Mouse (Mus musculus) heart, embryonic 16.5 days (tissue): ENCODE data around the gene Insc. TPM values are rescaled to one million over a fixed set of nuclear protein-coding genes. Genes with fewer than 3 reads are reported as not detected.

Experiments used
- ATAC-seq: fragments of 200-750 bp; cut with Nextera tagmentation; replicated peaks from 2 replicates; pipeline ENCODE4 v1.8.0; 2017; ENCODE audit warnings: moderate number of reproducible peaks; ENCODE audit not compliant: insufficient read depth, low FRiP score; ENCODE audit errors: extremely low read depth
- H3K27ac ChIP-seq: fragments of 300-500 bp; sonication (generic); 2 replicates; pipeline ENCODE4 v1.5.1; 2014; ENCODE audit warnings: mild to moderate bottlenecking, low read length, control low read depth, moderate library complexity
- H3K27me3 ChIP-seq: fragments of 300-500 bp; sonication (generic); 2 replicates; pipeline ENCODE4 v1.6.1; 2014; ENCODE audit warnings: low read length, mixed read lengths; ENCODE audit not compliant: control insufficient read depth, insufficient read depth
- H3K36me3 ChIP-seq: fragments of 300-500 bp; sonication (generic); 2 replicates; pipeline ENCODE4 v1.6.1; 2014; ENCODE audit not compliant: control insufficient read depth, insufficient read depth
- H3K4me1 ChIP-seq: fragments of 300-500 bp; sonication (generic); 2 replicates; pipeline ENCODE4 v1.6.1; 2014; ENCODE audit warnings: low read length, mixed read lengths; ENCODE audit not compliant: control insufficient read depth, insufficient read depth
- H3K4me2 ChIP-seq: fragments of 300-500 bp; sonication (generic); 2 replicates; pipeline ENCODE4 v1.6.1; 2014; ENCODE audit warnings: low read depth, mild to moderate bottlenecking, control low read depth, low read length
- H3K4me3 ChIP-seq: fragments of 300-500 bp; sonication (generic); 2 replicates; pipeline ENCODE4 v1.5.1; 2014; ENCODE audit warnings: mild to moderate bottlenecking, control low read depth, low read length
- H3K9ac ChIP-seq: fragments of 300-500 bp; sonication (generic); 2 replicates; pipeline ENCODE4 v1.6.1; 2014; ENCODE audit warnings: low read length, control low read depth
- H3K9me3 ChIP-seq: fragments of 300-500 bp; sonication (generic); replicated peaks from 2 replicates; pipeline ENCODE4 v1.6.1; 2016; ENCODE audit warnings: low read length; ENCODE audit not compliant: control insufficient read depth
- WGBS: fragments of 180-500 bp; shearing (Covaris S2); extraction: QIAGEN DNeasy Blood & Tissue Kit; methylation state at CpG from one replicate; pipeline ENCODE4 v1.1.7; 2014; 5-methylcytosine and 5-hydroxymethylcytosine counted together
- polyA plus RNA-seq: library from polyadenylated mRNA; unstranded; fragments of >200 nt; fragmentation: Nextera tagmentation; extraction: Ambion mirVana; gene quantifications from 2 replicates; pipeline ENCODE4 v1.2.1, GENCODE M21; 2015

The Insc gene
- polyA plus RNA-seq, 1 experiment from 2014 or later: 6.7 TPM

DNA sequence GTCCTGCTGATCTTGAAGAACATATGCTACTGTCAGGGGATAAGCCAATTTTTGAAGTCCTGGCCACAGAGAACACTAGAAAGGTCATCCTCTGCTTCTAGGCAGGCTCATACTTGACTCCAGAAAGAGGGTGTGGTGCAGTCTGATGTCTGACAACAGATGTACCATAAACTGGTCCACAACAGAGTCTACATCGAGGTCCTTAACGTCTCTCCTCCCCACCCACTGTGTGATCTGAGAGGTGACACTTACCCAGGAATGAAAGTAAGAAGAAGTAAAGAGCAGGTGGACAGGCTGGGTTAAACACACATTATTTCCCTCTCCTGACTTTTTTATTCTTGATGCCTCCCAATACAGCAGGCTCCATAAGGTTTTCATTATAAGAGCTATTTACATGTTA lies 50.9 kb downstream of the Insc start:
- Histone ChIP-seq H3K27ac (no peak overlapping the region), H3K4me2 (no peak overlapping the region), H3K4me3 (no peak overlapping the region), H3K36me3 (no peaks in the 10 kb centered on the region), H3K9me3 (no peaks in the 10 kb centered on the region), H3K4me1 (no peaks in the 10 kb centered on the region), H3K27me3 (no peaks in the 10 kb centered on the region), H3K9ac (no peak overlapping the region)
- no peak for ATAC-seq
- WGBS: 83% methylated on average over 2 of the region's 2 CpGs

DNA sequence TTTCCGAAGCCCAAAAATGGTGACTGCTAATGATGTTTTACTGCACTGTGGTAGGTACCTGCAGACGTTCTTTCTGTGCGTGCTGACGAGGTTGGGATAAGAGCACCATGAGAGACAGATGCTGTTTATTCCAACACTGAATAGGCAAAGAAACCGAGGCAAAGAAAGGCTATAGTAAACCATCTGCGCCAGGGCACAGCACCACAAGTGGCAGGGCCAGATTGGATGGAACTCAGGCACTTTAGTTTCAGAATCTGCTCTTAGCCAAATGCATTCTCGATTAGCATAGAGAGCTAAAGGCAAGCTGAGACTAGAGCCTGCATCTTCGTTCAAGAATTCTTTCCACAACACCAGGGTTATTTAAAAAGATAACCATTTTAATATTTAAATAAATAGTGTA lies 59.1 kb downstream of the Insc start:
- Histone ChIP-seq H3K4me1 (no peaks in the 10 kb centered on the region), H3K9me3 (no peaks in the 10 kb centered on the region), H3K9ac (no peak overlapping the region), H3K36me3 (no peaks in the 10 kb centered on the region), H3K4me3 (no peak overlapping the region), H3K27me3 (no peaks in the 10 kb centered on the region), H3K4me2 (no peak overlapping the region), H3K27ac (no peak overlapping the region)
- no peak for ATAC-seq
- WGBS: 73% methylated on average over 8 of the region's 8 CpGs

DNA sequence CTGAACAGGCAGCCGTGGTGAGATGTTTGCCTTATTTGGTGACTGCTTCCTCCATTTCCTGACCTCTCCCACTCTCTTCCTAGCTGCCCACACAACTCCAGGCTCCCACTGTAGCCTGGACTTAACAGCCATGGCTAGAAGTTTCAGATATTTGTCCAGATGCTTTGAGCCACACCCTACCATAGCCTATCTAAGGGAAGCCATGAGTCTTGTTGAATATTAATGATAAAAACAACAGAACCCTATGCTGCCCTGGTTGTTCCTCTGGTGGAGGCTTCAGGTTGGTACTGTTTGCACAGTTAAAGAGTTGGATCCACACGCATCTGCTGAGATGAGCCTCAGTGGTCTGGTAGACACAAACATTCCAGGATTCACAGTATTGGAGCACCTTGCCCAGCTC lies 61.8 kb downstream of the Insc start:
- no peak overlapping the region for H3K4me3 ChIP-seq
- no peak for ATAC-seq
- no peak overlapping the region for H3K27ac ChIP-seq
- H3K27me3 ChIP-seq: no peaks in the 10 kb centered on the region
- no peaks in the 10 kb centered on the region for H3K4me1 ChIP-seq
- no peaks in the 10 kb centered on the region for H3K9me3 ChIP-seq
- H3K36me3 ChIP-seq: no peaks in the 10 kb centered on the region
- H3K9ac ChIP-seq: no peak overlapping the region
- no peak overlapping the region for H3K4me2 ChIP-seq
- 59% methylated on average over 2 of the region's 2 CpGs for WGBS

DNA sequence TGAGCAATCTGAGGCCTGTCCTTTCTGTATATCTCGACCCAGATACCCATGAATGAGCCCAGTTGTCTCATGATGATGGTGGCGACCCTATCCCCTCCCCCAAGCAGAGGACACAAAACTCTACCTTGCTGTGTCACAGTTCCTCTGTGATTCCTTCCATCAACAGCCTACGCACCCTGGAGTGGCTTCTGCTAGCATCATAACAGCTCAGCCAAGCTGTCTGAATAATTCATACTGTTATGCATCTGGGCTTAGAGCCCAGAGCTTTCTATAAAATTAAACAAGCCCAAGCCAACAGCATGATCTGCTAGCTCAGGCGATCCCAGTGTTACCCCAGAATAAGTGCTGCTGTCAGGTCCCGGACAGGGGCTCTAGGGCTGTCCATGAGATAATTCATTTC lies 63.8 kb downstream of the Insc start:
- no peak overlapping the region for H3K4me3 ChIP-seq
- ATAC-seq: no peak
- no peak overlapping the region for H3K9ac ChIP-seq
- no peak overlapping the region for H3K27ac ChIP-seq
- H3K27me3 ChIP-seq: no peaks in the 10 kb centered on the region
- no peaks in the 10 kb centered on the region for H3K9me3 ChIP-seq
- WGBS: 72% methylated on average over 5 of the region's 5 CpGs
- H3K4me1 ChIP-seq: no peaks in the 10 kb centered on the region
- H3K36me3 ChIP-seq: no peaks in the 10 kb centered on the region
- H3K4me2 ChIP-seq: no peak overlapping the region

DNA sequence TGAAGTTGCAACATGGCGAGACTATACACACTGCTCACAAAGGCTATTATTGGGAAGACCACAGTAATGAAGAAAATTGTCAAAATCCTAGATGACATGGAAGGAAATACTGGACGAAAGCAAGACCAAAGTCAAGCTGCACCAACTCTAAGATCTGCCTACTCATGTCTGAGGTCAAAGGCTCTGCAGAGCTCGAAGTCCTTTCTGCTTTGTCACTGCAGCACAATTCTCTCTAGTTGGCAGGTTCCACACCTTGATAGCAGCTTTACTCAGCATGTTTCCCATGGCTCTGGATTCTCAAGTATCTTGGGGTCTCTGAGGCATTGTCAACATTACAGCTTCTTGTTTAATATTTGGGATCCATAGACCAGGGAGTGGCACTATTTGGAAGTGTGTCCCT lies 64.8 kb downstream of the Insc start:
- no peaks in the 10 kb centered on the region for H3K36me3 ChIP-seq
- H3K4me3 ChIP-seq: no peak overlapping the region
- H3K4me2 ChIP-seq: no peak overlapping the region
- H3K9me3 ChIP-seq: no peaks in the 10 kb centered on the region
- H3K4me1 ChIP-seq: no peaks in the 10 kb centered on the region
- no peak overlapping the region for H3K9ac ChIP-seq
- no peak overlapping the region for H3K27ac ChIP-seq
- 83% methylated on average over 3 of the region's 3 CpGs for WGBS
- no peak for ATAC-seq
- no peaks in the 10 kb centered on the region for H3K27me3 ChIP-seq

DNA sequence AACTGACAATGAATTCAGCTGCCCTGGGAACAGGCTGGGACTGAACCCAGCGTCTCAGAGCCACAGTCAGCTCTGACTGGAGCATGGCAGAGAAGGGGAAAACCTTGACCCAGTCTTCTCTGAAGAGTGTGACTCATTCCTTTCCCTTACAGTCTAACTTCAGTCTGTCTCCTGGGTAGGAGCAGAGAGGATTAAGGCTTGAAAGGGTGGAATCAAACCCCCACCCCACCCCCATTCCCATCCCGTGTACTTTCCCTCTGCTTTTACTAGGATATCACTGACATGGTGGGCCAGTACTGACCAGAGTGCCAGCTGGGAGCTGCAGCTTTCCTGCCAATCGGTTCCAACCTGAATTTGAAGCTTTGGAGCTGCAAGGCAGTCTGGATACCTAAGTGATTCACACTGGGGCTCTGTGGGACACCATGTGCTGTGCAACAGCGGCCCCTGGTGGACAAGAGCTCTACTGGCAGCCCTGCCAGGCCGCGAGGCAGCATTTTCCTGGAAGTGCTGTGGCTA lies 73.9 kb downstream of the Insc start:
- H3K9me3 ChIP-seq: no peaks in the 10 kb centered on the region
- 12% methylated on average over 6 of the region's 6 CpGs for WGBS
- no peak overlapping the region for H3K4me3 ChIP-seq
- H3K4me1 ChIP-seq: no peaks in the 10 kb centered on the region
- H3K27ac ChIP-seq: no peak overlapping the region
- H3K9ac ChIP-seq: no peak overlapping the region
- H3K4me2 ChIP-seq: no peak overlapping the region
- ATAC-seq: peak; percentile 81
- no peaks in the 10 kb centered on the region for H3K27me3 ChIP-seq
- no peaks in the 10 kb centered on the region for H3K36me3 ChIP-seq

DNA sequence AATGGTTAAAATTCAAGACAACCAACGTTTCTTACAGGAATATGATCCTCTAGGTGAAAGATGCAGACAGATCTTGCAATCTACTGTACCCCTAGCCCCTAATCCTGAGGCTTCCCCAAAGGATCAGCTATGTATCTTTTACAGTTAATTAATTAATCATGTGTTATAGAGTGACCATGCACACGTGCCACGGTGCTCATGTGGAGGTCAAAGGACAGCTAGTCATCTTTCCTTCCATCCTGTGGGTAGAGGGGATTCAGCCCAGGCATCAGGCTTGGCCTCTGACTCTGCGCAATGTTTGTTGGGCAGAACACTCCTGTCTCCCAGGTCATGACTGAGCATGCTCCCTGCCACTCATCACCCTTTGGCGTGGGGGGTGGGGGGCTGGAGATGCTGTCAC lies 74.4 kb downstream of the Insc start:
- no peaks in the 10 kb centered on the region for H3K36me3 ChIP-seq
- H3K27me3 ChIP-seq: no peaks in the 10 kb centered on the region
- H3K9ac ChIP-seq: no peak overlapping the region
- no peaks in the 10 kb centered on the region for H3K9me3 ChIP-seq
- H3K4me1 ChIP-seq: no peaks in the 10 kb centered on the region
- no peak for ATAC-seq
- WGBS: 30% methylated on average over 5 of the region's 5 CpGs
- no peak overlapping the region for H3K4me3 ChIP-seq
- H3K27ac ChIP-seq: no peak overlapping the region
- no peak overlapping the region for H3K4me2 ChIP-seq

DNA sequence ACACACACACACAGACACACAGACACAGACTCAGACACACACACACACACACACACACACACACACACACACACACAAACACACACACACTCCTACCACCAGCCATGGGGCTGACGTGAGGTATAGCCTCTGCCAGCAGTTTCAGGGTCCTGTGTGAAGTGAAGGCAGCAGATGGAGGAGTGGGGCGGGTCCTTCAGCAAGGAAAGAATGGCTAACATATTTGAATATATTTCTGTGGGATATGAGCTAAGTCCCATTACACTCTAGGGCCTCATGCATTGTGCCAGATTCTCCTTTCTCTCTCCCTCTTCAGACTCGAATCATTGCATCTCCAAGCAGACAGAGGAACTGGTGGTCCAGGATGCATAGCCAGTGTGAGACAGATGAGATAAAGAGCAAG lies 74.9 kb downstream of the Insc start:
- Histone ChIP-seq H3K36me3 (no peaks in the 10 kb centered on the region), H3K9me3 (no peaks in the 10 kb centered on the region), H3K4me1 (no peaks in the 10 kb centered on the region), H3K9ac (no peak overlapping the region), H3K27me3 (no peaks in the 10 kb centered on the region), H3K4me3 (no peak overlapping the region), H3K4me2 (no peak overlapping the region), H3K27ac (no peak overlapping the region)
- no peak for ATAC-seq
- WGBS: 75% methylated on average over 3 of the region's 3 CpGs

DNA sequence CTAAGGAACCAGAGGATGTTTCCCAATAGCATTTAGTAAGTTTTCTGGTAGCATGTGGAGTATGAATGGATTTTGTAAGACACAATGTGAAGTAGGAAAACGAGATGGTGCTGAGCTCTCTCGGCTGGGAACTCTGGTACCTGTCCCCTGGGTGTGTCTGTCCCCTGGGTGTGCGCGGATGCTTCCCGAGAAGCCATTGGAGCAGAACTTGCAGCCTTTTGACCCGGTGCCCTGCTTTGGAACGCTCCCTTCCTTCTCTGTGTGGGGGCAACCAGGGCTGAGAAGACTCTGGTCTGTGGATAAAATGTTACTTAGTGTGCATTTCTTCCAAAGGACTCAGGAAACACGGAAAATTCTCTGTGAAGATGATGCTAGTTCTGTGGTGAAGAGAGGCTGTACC lies 75.3 kb downstream of the Insc start:
- Histone ChIP-seq H3K4me3 (no peak overlapping the region), H3K9ac (no peak overlapping the region), H3K27ac (no peak overlapping the region), H3K27me3 (no peaks in the 10 kb centered on the region), H3K4me2 (no peak overlapping the region), H3K9me3 (no peaks in the 10 kb centered on the region), H3K4me1 (no peaks in the 10 kb centered on the region), H3K36me3 (no peaks in the 10 kb centered on the region)
- no peak for ATAC-seq
- 62% methylated on average over 8 of the region's 8 CpGs for WGBS

DNA sequence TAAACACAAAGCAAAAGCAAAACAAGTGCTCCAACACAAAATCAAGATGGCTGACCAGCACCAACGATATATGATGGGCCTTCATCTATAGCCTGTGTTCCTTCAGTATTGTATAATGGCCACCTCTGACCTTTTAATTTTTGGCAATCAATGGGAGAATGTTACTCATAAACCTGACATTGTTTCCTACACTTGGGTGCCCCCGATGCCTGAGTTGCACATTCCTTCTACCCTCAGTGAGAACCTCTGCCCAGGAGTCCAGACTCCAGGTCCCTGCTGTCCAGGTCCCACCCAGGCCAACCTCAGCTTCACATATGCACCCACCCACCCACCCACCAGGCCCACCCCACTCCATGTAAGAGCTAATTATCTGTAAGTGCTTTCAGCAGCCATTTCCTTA lies 79.2 kb downstream of the Insc start:
- 92% methylated on average over 2 of the region's 2 CpGs for WGBS
- no peak for ATAC-seq
- Histone ChIP-seq H3K4me3 (no peak overlapping the region), H3K36me3 (no peaks in the 10 kb centered on the region), H3K4me2 (no peak overlapping the region), H3K9me3 (no peaks in the 10 kb centered on the region), H3K27ac (no peak overlapping the region), H3K27me3 (no peaks in the 10 kb centered on the region), H3K4me1 (peaks cover 6% of the 10 kb centered on the region), H3K9ac (no peak overlapping the region)
